Mouse (Mus musculus): Measurements from ENCODE around the gene Bpifb1.

DNA sequence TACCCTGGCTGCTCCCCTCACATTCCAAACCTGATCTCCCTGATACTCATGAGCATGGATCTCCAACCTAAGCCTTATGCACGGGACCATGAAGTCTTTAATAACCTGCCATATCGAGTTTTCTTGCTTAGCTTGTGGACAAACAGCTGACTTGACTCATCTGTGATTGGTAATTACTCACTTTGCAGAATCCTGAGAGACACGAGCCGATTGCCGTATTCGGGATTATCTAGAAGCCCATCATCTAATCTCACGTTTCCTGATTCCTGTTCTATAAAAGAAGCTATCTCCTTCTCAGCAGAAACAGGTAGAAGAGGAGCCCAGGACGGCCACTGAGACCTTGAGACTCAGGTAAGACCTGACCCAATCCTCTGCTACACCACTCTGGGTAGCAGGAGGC is 28.3 kb upstream of the Bpifb1 start, which contains the start of gene Bpifa5:
- no peak for TF ChIP-seq CTCF (IDR thresholded peaks at IDR 0.05; ENCODE audit: borderline replicate concordance, extremely low read depth, insufficient read depth, insufficient read length)
- TF ChIP-seq POLR2A (IDR thresholded peaks at IDR 0.05; ENCODE audit: borderline replicate concordance, extremely low read depth, insufficient read depth, insufficient read length, poor library complexity, severe bottlenecking): no peak

Data from brain, embryonic 14.5 days (tissue).